Mouse (Mus musculus) B cell, adult 62 days (primary cell): ENCODE measurements around the gene Klk14. TPM values are rescaled to one million over a fixed set of nuclear protein-coding genes. Genes with fewer than 3 reads are reported as not detected.

ENCODE experiments used
- total RNA-seq: library from RNA; stranded (reverse); gene quantifications from 4 replicates; pipeline ENCODE4 v1.2.4, GENCODE M21; 2023

The Klk14 gene
- total RNA-seq, result not detected in 4 replicates

GRCm38 (mm10) chr7:43690118-43690517 lies at the start of gene Klk14:
Klk14 (plus strand) TSS chr7:43690418.

GRCm38 (mm10) chr7:43660002-43660401 lies 30.2 kb upstream of the Klk14 start, which contains the start of gene Siglece:
Siglece (minus strand) TSS chr7:43660161.

DNA sequence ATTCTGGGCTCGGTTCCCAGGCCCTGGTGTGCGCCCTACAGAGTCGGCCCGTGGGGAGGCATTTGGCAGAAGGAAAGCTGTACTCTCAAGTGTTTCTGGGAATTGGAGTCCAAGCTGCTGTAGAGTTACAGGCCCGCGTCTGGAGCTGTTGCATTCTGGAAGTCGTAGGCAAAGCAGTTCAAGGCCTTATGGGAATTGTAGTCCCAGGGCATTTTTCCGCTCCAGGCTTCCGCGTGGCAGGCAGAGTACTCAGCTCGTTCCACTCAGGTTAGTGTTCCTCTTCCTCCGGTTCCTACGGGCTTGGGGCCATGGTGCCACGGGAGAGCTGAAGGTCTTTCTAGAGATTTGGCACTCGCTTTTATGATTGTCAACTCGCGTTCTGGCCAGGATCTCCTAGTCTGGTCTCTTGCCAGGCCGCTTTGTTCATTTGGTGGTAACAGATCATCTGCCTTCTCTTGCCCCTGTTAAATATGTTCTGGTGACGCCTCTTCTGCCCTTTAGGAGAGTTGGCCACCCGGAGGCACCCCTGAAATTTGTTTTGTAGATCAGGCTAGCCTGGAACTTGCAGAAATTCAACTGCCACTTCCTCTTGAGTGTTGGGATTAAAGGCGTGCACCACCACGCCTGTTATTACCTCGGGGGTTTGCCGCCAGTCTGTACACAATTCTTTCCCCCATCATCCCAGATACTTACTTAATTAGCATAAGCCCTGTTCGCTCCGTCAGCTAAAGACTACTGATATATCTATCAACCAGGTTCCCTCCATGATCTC lies 18.2 kb upstream of the Klk14 start, which contains the start of gene Ctu1:
Gene Ctu1, plus strand, starts transcription at position 208 of the 772 bp plus-strand sequence.

DNA sequence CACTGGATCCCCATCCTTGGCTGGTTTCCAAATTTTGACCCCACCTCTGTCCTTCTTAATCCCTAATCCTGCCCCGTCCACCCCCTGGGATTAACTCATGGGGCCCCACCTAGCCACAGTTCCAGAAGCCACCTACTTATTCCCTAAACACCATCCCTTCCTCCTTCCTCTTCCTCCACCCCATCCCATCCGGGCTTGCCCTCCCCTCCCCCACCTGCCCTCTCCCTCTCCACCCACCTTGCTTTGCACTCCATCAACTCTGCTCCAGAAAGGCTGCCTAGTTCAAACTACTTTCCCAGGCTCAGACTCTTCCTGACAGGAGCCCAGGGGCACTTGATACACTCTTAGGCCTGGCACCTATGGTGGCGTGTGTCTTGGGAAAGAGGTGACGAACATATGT lies 22.0 kb downstream of the Klk14 start, which contains the start of gene Klk13:
Gene Klk13, plus strand, starts transcription at position 301 of the 400 bp plus-strand sequence.

Other genes with a start within 250 kb of the Klk14 start
- gene Cldnd2, start 249.6 kb upstream of the Klk14 start, total RNA-seq, result not detected in 4 replicates
- gene Etfb, start 246.3 kb upstream of the Klk14 start, total RNA-seq, result 34.5 to 38.9 TPM (median 38.1 TPM) in 4 replicates
- 1.3 TPM in 1 of 4 replicates, not detected in the others for gene Gm45233, start 246.3 kb upstream of the Klk14 start, total RNA-seq
- gene Vsig10l, start 227.3 kb upstream of the Klk14 start, total RNA-seq, result 2.0 to 4.9 TPM (median 2.6 TPM) in 4 replicates
- not detected in 4 replicates for gene Iglon5, start 200.3 kb upstream of the Klk14 start, total RNA-seq
- gene 4931406B18Rik, start 184.5 kb upstream of the Klk14 start, total RNA-seq, result not detected in 4 replicates
- 1.9 to 3.1 TPM (median 2.9 TPM) in 4 replicates for gene Cd33, start 146.0 kb upstream of the Klk14 start, total RNA-seq
- 2.2 to 3.0 TPM (median 2.9 TPM) in 4 replicates for gene Zfp658, start 128.2 kb upstream of the Klk14 start, total RNA-seq
- 9.0 to 13.8 TPM (median 10.3 TPM) in 4 replicates for gene Zfp719, start 110.8 kb upstream of the Klk14 start, total RNA-seq
- 0.30 to 0.34 TPM in 2 of 4 replicates, not detected in the others for gene Zfp819, start 83.2 kb upstream of the Klk14 start, total RNA-seq
- gene Ceacam18, start 55.7 kb upstream of the Klk14 start, total RNA-seq, result not detected in 4 replicates
- 1.2 to 2.4 TPM (median 1.6 TPM) in 4 replicates for gene Siglece, start 30.3 kb upstream of the Klk14 start, total RNA-seq
- 4.6 to 7.3 TPM (median 5.8 TPM) in 4 replicates for gene Ctu1, start 18.4 kb upstream of the Klk14 start, total RNA-seq
- not detected in 4 replicates for gene Klk13, start 22.1 kb downstream of the Klk14 start, total RNA-seq
- gene Klk12, start 78.5 kb downstream of the Klk14 start, total RNA-seq, result not detected in 4 replicates
- not detected in 4 replicates for gene Klk11, start 84.2 kb downstream of the Klk14 start, total RNA-seq
- gene Klk10, start 90.6 kb downstream of the Klk14 start, total RNA-seq, result not detected in 4 replicates
- gene Klk9, start 101.5 kb downstream of the Klk14 start, total RNA-seq, result not detected in 4 replicates
- 4.6 to 6.5 TPM (median 6.0 TPM) in 4 replicates for gene Klk8, start 107.2 kb downstream of the Klk14 start, total RNA-seq
- gene Klk7, start 120.9 kb downstream of the Klk14 start, total RNA-seq, result not detected in 4 replicates
- not detected in 4 replicates for gene Klk6, start 134.1 kb downstream of the Klk14 start, total RNA-seq
- not detected in 4 replicates for gene Klk5, start 151.6 kb downstream of the Klk14 start, total RNA-seq
- not detected in 4 replicates for gene Klk4, start 190.7 kb downstream of the Klk14 start, total RNA-seq
- not detected in 4 replicates for gene Klk15, start 243.3 kb downstream of the Klk14 start, total RNA-seq